Mouse (Mus musculus) heart, postnatal 4 days (tissue): ENCODE results near the gene Rgs4. TPM values are rescaled to one million over a fixed set of nuclear protein-coding genes. Genes with fewer than 3 reads are reported as not detected.

Experiments
- DNase-seq: peaks from one replicate; pipeline ENCODE4 v3.0.0; 2021
- total RNA-seq, 2 experiments: library from RNA; stranded (reverse); gene quantifications; 2 replicates each; pipeline ENCODE4 v1.2.3; 2021

Rgs4 gene
- 1 to 10 TPM; 7.3 to 9.8 TPM for total RNA-seq

DNA sequence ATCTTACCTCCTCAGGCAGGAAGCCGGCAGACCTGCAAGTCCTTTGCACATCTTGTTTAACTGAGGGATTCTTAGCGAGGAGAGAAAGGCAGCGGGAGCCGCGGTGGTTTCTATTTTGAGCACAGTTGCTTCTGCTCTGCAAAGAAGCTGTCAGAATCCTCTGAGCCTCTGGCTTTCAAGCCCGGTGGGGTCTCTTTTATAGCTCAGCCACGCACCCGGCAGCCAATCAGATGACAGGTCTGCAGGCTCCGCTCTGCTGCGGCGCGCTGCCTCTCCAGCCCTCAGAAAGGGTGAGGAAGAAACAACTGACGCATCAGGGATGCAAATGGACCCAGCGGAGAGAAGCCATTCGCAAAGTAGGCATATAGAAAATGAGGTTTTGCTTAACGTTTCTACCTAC lies at the start of gene Rgs4:
Rgs4 (minus strand) TSS at position 170 of the 400 bp plus-strand sequence.
- DNase-seq, result peak; percentile 67

DNA sequence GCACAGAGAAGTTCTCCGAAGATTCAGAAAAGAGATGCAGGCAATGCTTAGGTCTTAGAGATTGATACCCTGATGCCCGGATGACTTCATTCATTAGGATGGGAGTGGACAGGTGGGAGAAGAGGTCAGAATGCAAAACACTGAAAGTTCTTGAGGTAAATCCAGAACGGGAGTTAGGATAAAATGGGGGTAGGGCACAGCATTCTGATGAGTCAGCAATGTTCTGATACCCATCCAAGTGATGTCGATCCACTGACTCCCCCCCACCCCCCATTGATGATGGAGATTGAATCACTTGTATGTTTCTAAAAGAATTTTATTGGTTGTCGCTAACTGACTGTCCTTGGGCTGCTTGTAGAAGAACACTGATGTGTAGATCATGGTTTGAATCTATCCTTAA lies 45.0 kb upstream of the Rgs4 start:
- no peak for DNase-seq

DNA sequence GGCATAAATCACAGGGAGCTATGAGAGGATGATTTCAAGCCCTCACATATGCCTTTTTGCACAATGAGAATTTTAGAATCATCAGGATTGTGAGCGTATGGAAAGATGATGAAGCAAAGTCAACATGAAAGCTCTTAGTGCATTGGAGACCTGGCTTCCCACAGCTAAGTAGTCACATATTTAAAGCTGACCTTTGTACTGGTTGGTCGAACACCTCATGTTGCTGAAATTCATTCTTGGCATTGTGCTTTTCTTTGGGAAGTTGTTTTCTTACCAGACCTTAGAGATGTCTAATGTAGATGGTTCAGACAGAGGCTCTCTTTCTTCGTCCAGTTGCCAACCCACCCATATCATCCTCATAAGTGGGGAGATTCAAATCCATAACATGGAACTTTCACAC lies 38.5 kb upstream of the Rgs4 start:
- DNase-seq, result no peak

DNA sequence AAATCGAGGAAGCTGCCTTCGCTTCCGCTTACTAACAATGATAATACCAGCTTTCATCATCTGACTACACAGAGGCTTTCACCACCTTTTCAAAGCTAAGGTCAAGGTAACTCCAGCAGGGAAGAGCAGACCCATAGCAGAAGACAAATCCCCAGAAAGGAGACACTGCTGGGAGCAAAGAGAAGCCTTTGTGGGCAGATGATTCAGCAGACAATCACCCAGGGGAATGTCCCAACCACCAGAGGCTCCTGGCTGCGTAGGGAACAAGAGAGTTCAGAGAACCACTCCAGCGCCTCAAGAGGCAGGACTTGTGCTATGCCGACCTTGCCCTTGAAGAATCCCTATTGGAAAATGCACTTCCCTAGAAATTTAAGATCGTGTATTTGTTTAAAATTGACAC lies 29.1 kb upstream of the Rgs4 start:
- no peak for DNase-seq

DNA sequence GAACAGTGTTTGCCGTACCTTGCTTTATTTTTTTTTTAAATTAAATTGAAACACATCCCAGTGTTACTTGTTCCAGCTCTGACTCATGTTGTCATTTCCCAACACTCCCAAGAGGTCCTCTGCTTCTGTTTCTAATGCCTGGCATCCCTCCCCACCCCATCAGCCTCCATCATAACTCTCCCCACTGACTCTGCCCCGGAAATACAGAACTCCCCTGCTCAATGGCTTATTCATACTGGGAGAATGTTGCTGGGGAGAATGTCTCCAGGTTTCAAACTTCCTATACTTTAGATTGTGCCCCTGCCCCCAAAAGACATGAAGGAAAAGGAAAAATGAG lies 17.1 kb upstream of the Rgs4 start:
- no peak for DNase-seq

DNA sequence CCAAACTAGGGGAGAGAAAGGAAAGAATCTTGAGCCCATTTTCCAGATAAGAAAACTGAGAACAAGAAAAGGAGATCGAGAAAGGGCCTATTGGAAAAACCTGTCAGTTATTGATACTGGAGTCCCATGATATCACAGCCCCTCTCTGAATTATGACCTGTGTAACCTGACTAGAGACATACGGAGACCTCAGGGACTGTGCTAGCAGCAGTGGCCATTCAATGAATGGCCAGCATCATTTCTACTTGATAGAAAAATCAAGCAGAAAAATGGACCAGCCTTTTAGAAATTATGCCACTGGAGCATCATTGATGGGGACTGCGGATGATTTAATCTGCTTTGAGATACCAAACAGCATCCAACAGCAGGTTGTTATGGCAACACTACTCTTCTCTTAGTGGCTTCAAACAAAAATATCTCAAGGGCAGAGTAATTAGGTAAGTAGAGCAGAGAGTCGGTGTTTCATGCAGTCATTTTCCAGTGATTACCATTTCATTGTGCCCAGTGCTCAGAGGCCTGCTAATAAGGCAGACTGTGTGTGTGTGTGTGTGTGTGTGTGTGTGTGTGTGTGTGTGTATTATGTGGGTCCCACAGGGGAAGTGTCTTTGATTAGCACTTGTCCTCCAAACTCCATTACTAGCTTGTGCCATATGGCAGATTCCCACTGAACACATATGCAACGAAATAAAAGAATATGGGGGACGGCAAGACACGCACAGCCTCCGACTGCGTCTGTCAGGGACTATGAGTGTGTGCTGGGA lies 16.6 kb upstream of the Rgs4 start:
- no peak for DNase-seq

DNA sequence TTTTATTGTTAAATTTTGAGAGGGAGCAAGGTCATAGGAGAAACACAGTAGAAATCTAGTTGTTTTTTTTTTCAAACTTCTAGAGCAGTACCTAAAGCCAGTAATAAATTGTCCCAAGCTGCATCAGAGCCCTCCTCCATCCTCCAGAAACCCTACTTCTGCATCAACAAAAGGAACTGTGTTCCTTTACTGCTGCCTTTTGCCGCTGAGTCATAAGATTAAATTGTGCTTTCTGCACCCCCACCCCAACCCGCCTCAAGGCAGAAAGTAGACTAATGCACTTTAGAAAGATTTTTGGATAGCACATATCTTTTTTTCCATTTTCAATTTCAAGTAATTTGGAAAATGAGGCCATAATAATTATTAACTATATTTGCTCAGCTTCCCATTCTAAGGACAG lies 15.1 kb upstream of the Rgs4 start:
- no peak for DNase-seq

DNA sequence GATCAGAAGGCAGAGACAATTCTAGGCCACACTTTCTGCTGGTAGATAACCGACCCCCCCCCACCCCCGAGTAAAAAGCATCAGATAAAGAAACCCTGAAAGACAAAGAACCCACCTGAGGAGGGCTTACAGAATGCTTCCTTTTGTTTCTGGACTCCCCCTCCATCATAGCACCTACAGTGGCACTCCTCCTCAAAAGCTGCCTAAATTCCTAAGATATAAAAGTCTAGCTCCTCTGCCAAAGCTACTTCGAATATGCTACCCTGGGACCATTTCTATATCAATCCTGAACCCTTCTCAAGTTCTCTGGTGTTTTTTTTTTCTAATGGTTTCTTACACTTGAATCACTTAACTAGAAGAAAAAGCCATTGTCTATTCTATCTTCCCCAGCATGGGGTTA lies 9.1 kb upstream of the Rgs4 start:
- no peak for DNase-seq

DNA sequence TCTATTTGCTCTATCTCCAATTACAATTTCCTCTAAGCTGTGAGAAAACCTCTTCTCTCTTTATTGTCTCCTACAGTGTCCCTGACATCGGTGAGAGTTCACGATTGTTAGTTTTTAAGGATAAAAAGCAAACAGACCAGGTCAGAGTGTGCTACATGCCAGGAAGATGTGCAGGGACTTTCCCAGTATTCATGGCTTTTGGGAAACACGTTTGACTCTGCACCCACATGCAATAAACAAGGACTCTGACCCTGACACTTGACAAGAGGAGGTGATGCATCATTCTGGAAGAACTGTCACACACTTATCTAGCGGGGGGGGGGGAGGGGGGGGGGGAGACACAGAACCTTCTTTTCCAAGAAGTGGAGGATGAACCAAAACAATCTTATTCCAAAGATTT lies 5.0 kb upstream of the Rgs4 start:
- DNase-seq, result no peak

DNA sequence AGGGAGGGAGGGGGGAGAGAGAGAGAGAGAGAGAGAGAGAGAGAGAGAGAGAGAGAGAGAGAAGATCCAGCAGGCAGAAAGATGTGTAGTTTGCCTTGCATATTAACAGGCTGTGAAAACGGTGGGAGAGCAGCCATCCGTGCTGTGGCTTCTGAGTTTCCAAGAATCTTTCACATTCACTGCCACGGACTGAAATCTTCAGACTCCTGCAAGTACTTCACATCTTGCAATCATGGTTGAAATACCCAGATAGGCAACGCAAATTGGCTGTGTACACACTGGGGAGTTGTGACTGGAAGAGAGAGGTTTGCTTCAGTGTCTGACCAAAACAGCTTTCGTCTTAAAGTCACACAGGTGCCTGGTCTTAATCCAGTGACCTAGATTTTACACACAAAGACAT lies 997 bp upstream of the Rgs4 start:
- no peak for DNase-seq

DNA sequence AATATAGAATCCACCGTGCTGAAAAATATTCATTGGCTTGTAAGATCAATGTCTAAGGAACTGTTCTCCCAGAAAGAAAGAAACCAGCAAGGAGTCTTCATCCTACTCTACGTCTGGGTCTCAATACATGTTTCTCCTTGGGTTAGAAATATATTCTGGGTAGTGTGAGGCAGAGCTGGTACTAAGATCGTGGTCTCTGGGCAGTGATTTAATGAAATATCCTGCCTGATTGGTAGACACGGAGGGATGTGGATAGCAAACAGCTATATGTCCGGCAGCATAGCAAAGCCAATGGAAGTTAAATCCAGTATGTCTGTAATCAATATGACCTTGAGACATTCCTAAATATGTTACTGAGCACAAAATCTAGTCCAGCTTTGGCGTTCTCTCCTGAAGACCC lies 460 bp upstream of the Rgs4 start:
- no peak for DNase-seq

DNA sequence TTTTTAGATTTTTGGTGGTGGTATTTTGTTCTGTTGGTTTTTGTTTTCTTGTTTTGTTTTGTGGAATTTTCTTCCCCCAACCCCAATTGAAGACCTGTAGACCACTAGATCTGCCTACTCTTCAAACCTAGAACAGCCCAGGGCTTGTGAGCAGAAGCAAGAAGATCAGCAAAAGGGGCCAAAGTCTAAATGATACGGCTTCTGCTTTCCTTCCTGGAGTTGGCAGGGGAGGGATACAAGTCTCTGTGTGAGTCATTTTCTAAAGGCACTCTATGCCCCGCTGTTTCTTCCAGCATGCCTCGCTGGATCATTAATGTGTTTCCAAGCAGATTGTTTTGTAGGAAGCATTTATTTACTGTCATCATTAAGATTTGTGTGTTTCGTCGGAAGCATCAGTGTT lies 6.3 kb downstream of the Rgs4 start:
- no peak for DNase-seq

DNA sequence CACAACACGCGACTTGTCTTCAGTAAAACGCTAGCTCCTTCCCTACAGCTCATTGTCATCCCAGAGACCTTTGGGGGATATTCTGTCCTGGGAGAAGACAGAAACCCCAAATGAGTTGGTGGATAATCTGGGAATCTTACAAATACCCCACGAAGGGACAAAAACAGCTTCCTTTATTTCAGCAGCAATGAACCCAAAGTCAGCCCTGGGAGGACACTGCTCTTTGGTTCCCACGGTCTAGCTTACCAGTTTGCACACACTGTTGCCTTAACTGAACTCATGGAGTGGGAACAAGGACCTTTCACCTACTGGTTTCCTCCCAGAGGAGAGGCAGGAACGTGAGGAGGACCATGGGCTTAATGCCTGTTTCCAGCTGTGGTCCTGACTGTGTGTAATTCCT lies 10.2 kb downstream of the Rgs4 start:
- DNase-seq, result peak; percentile 12

DNA sequence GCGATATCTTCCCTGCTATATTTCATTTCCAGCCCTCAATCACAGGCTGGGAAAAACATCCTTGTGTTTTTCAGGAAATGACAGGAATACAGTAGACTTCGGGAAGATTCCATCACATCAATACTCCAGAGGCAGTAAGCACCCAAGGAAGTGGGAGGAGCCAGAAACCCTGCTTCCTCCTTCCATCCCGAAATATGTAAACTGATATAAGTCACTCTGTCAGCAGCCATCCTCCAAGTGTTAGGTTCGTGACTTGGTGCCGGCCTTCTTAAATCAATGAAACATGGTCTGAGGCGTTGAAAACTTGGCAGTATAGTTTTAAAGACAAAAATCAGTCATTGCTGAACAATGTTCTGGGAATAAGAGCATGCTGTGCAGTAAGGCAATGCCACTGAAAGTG lies 11.3 kb downstream of the Rgs4 start:
- no peak for DNase-seq

DNA sequence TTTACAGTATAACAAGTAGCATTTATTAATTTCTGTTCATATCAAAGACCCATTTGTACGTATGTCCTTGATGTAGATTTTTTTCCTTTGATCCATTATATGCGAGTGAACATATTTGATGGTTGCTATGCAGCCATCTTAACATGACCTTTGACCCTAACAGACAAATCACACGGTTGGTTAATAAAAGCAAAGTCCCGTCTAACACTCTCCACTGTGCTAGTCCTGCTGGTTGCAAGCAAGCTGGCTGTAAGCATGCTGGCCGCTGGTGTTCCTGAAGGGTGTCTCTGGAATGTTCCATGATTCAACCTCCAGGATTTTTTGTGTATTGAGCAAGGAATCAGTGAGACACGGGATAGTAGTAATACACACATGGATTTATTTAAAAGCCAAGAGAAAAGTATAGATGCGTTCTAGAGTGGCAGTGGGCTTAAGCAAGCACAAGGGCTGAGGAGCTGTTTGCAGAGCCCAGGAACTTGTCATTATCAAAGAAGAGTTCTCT lies 16.8 kb downstream of the Rgs4 start:
- no peak for DNase-seq

DNA sequence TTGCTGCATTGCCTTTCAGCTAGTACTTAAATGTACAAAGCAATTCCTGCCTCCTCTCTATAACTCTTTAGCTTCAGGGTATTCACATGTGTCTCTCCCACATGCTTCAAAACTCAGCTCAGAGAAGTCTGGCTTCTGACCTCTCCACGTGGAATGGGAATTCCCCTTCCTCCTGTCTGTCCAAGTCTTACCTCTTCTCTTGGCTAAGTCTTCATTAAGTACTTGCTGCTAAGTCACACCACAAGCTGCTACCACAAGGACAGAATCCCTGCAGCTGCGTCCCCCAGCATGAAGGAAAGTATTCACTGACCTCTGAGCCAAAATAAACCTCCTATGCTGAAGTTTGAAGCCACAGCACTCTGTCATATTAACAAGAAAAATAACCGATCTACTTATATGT lies 21.1 kb downstream of the Rgs4 start:
- peak; percentile 5 for DNase-seq

DNA sequence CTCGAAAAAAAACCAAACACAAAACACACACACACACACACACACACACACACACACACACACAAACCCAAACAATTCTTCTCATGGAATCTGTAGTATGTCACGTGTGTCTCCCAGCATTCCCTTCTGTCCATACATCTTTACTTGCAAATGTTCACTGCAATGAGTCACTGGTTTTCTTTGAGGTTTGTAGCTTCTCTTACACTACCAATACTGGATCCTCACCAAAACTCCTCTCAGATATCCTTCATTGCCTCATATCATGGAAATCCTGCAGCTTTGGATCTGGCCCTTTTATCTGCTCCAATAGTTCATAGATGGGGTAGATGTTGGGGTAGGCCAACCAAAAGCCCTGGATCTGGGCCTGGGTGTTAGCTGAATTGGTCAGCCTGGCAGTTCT lies 25.6 kb downstream of the Rgs4 start:
- no peak for DNase-seq

DNA sequence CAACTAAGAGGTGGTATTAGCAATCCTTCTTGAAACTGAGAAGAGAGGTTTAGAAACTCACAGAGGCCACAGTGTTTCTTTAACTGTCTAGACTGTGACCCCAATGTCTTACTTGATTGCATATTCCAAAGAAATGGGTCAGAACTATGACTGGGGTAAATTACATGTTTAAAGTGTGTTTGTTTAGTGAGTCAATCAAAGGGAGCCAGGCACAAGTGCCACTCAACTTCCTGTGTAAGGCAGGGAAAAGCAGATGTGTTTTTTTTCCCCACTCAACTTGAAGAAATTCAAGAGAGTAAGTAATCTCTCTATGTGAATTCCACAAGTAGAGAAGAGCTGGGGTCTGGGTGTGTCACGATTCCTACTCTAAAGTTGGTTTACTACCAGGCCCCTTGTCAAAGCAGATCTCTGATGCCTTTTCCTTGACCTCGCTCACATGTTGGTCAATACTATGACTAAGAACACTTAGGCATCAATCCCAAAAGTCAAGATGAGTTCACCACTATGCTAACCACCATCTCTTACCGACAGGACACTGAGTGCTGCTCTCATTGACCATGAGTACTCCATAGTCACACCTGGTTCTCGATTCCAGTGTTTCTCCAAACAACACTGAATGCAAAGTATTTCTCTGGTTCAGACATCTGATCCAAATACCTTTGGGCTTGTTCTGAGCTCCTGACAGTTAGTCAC lies 42.9 kb downstream of the Rgs4 start:
- DNase-seq, result no peak

DNA sequence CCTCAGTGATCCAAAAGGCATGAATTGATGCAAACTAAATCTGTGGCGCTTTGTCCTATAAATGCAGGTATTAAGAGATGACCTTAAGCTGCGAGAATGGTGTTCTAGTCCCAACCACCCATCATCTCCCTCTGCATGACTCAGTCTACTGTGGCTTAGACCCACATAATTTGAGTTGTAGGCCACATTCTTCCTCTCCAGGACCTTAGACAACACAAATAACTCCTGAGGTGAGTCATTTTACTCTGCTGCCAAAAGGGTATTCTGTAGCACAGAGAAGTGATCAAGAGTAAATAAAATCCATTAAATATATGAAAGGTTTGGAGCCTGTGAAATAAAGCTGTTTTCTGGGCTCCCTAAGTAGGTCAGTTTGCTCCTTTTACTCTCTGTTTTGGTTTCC lies 48.3 kb downstream of the Rgs4 start:
- no peak for DNase-seq

DNA sequence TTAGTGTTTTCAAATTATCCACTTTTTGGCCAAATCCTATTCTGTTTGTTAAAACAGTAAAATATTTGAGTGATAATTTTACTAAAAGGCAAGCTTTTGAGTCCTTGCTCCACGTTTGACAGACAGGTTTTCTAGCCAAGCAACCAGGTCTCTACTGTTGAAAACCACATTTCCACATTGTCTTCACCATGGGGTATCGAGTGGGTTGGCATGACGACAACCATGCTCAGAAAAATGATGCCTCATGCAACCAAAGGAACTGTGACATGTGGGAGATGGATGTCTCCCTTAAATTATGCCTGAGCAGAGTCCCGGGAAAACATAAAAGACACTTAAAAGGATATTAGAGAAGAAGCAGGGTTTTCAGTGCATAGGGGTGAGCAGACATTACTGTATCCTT lies 50.2 kb downstream of the Rgs4 start:
- DNase-seq, result no peak

DNA sequence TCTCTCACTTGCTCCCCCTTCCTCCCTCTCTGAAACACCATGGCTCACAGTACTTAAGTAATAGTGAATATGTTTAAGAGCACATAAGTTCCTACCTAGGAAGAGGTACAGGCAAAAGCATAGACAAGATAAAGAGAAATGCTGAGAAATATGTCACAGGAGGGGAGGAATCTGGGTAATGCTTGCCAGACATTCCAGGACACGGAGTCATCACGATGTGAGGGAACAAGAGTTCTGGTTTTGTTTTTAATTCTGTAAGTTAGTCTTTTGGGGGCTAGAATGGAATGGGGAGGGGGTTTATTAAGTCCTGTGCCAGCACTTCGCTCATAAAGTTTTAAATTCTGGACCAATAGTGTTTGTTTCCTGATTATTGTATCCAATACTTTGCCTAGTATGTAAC lies 52.1 kb downstream of the Rgs4 start:
- DNase-seq, result no peak

DNA sequence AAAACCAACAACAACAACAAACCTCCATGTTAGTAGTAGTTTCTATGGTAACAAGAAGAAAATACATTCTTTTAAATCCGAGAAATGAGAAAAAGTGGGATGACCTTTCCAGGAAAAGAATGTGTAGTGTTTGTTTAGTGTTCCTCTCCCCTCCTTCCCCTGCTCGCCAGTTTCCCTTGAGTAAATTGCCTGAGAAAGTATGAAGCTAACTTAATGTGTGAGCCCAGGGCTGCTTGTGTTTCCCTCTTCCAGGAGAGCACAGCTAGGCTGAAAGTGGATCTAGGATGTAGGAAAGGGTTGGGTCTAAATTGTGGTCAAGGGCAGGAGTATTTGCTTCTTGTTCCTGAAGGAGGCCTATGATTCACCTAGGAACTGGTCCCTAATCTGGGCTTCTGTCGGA lies 53.9 kb downstream of the Rgs4 start:
- no peak for DNase-seq

DNA sequence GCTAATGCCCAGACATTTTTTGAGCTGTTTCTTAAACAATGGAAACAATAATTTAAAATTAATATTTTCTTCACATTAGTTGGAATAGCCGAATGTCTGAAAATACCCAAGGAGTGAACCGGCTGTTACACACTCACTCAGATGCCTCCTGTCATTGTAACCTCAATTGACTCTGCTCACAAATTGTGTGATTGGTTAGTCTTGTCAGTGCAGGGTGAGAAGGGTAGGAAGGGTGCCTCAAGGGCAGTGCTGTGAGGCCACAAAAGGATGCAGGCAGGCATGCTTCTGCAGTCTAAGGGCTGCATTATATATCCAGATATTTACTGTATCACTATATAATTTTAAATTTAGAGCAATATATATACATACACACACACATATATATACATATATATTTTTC lies 54.4 kb downstream of the Rgs4 start:
- DNase-seq, result no peak
